Mouse (Mus musculus) liver, embryonic 11.5 days (tissue): Measurements from ENCODE around the gene Tmem270. TPM values are rescaled to one million over a fixed set of nuclear protein-coding genes. Genes with fewer than 3 reads are reported as not detected.

Experiments
- ATAC-seq: fragments of 200-750 bp; cut with Nextera tagmentation; replicated peaks from 2 replicates; pipeline ENCODE4 v1.8.0; 2017; ENCODE audit warnings: moderate number of reproducible peaks, mild to moderate bottlenecking, moderate TSS enrichment, moderate library complexity; ENCODE audit not compliant: low FRiP score
- DNase-seq: peaks from one replicate; pipeline ENCODE4 v3.0.0-alpha.2; 2017; ENCODE audit warnings: low spot score
- H3K27ac ChIP-seq: fragments of 300-500 bp; sonication (generic); 2 replicates; pipeline ENCODE4 v1.5.1; 2014; ENCODE audit warnings: mild to moderate bottlenecking, low read depth, low read length, control low read depth
- H3K27me3 ChIP-seq: fragments of 300-500 bp; sonication (generic); replicated peaks from 2 replicates; pipeline ENCODE4 v1.6.1; 2014; ENCODE audit warnings: low read length, mixed read lengths; ENCODE audit not compliant: control insufficient read depth, insufficient read depth
- H3K36me3 ChIP-seq: fragments of 300-500 bp; sonication (generic); 2 replicates; pipeline ENCODE4 v1.6.1; 2014; ENCODE audit warnings: mild to moderate bottlenecking, low read length, moderate library complexity, mixed read lengths; ENCODE audit not compliant: control insufficient read depth, insufficient read depth
- H3K4me1 ChIP-seq: fragments of 300-500 bp; sonication (generic); replicated peaks from 2 replicates; pipeline ENCODE4 v1.6.1; 2014; ENCODE audit warnings: low read length, mixed read lengths; ENCODE audit not compliant: control insufficient read depth, insufficient read depth
- H3K4me2 ChIP-seq: fragments of 300-500 bp; sonication (generic); 2 replicates; pipeline ENCODE4 v1.6.1; 2014; ENCODE audit warnings: mild to moderate bottlenecking, control low read depth, moderate library complexity
- H3K4me3 ChIP-seq: fragments of 300-500 bp; sonication (generic); 2 replicates; pipeline ENCODE4 v1.5.1; 2014; ENCODE audit warnings: low read depth, low read length, control low read depth
- H3K9ac ChIP-seq: fragments of 300-500 bp; sonication (generic); 2 replicates; pipeline ENCODE4 v1.6.1; 2014; ENCODE audit warnings: low read depth, low read length, control low read depth
- H3K9me3 ChIP-seq: fragments of 300-500 bp; sonication (generic); 2 replicates; pipeline ENCODE4 v1.6.1; 2016; ENCODE audit warnings: low read length, inconsistent platforms, mixed read lengths; ENCODE audit not compliant: control insufficient read depth
- WGBS: fragments of 180-500 bp; shearing (Covaris S2); extraction: QIAGEN DNeasy Blood & Tissue Kit; methylation state at CpG from one replicate; pipeline ENCODE4 v1.1.7; 2014; 5-methylcytosine and 5-hydroxymethylcytosine counted together
- polyA plus RNA-seq: library from polyadenylated mRNA; unstranded; fragments of >200 nt; fragmentation: Nextera tagmentation; extraction: Ambion mirVana; gene quantifications from 2 replicates; pipeline ENCODE4 v1.2.1, GENCODE M21; 2014

The Tmem270 gene
- polyA plus RNA-seq, 1 experiment from 2014 or later, result not detected

DNA sequence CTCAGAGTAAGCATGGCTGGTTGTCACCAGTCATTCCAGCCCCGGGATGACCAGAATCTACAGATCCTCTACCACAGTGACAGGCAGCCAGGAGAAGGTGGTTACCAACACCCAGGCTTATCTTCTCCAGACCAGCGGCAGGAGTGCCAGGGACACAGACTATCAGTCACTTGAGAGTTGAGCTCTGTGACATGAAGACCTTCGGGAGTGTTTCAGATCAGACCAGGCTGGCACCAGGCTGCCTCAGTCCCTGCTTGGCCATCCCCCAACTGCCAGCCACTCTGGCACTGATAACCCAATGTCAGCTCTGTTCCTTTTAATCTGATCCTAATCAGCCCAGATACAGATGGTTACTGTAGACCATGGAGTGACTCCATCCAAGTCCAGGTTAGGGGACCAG, 12.6 kb upstream of the Tmem270 start:
- WGBS, result 34% methylated on average over 3 of the region's 3 CpGs
- Histone ChIP-seq H3K27me3 (no peaks in the 10 kb centered on the region), H3K9me3 (no peaks in the 10 kb centered on the region), H3K4me2 (peak overlapping the region; percentile 47), H3K4me1 (peaks cover 35% of the 10 kb centered on the region), H3K36me3 (no peaks in the 10 kb centered on the region), H3K9ac (no peak overlapping the region), H3K27ac (peak overlapping the region; percentile 88), H3K4me3 (no peak overlapping the region)
- DNase-seq (peak; percentile 48), ATAC-seq (peak; percentile 87)

DNA sequence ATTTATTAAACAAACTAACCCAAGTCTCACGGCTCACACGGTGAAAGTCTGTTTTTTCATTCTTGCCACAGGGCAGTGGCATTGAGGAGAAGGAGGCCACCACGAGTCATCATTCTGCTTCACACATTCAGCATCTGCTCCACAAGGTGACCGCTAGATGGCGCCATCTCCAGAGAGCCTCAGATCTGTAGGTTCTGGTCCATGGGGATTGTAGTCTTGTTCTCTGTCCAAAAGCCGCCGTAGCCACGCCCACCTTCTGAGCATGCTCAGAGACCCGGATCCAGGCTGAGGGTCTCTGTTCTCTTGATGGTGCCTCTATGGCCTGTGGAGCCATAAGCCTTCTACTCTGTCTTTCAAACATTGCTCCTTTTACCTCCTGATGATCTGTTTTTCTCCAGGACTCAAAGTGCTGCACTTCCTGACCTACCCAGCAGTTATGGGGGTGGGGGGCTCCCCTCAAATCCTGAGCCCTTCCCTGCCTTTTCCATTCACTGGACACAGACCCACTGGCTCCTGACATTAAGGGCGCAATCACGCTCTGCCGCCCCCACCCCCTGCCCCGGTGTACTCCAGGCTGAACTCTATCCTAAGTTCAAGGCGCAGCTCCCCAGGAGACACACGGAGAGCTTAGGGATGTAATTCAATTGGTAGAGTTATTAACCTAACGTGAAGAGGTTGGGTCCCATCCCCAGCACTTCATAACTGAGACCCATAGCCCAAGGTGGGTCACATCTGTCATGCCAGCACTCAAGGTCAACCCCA, 11.7 kb upstream of the Tmem270 start:
- H3K27me3 ChIP-seq, result no peaks in the 10 kb centered on the region
- peaks cover 35% of the 10 kb centered on the region for H3K4me1 ChIP-seq
- DNase-seq, result peak; percentile 68
- 48% methylated on average over 16 of the region's 16 CpGs for WGBS
- no peaks in the 10 kb centered on the region for H3K9me3 ChIP-seq
- 0 out of 2 replicates have a peak overlapping the region, but pooled peaks have one; percentile 26 for H3K9ac ChIP-seq
- H3K27ac ChIP-seq, result peak overlapping the region; percentile 88
- no peak overlapping the region for H3K4me3 ChIP-seq
- ATAC-seq, result 0 out of 2 replicates have a peak, but pooled peaks have one; percentile 4
- H3K4me2 ChIP-seq, result peak overlapping the region; percentile 47
- no peaks in the 10 kb centered on the region for H3K36me3 ChIP-seq

DNA sequence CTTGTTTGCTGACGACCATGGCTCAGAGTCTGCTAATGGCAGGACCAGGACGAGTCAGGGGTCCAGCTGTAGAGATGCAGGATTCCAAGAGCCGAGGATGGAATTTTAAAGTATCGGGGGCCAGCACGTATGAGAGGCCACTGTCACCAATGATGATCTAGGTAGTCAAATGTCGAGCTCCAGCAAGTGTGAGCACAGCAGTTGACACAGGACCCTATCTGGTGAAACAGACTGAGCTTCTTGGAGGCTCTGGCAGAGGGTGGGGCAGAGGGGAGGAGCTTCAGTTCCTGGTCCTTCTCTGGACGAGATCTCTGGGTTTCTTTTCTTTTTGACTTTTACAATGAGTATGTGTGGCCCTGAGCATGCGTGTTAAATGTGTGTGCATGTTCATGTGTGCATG, 8.8 kb upstream of the Tmem270 start, which contains the start of gene Cldn13:
Gene Cldn13 (minus strand): TSS at position 216 of the 400 bp plus-strand sequence.
- peak within 1 kb of the TSS; percentile 82 for H3K9ac ChIP-seq
- WGBS, result 53% methylated on average over 8 of the region's 8 CpGs

DNA sequence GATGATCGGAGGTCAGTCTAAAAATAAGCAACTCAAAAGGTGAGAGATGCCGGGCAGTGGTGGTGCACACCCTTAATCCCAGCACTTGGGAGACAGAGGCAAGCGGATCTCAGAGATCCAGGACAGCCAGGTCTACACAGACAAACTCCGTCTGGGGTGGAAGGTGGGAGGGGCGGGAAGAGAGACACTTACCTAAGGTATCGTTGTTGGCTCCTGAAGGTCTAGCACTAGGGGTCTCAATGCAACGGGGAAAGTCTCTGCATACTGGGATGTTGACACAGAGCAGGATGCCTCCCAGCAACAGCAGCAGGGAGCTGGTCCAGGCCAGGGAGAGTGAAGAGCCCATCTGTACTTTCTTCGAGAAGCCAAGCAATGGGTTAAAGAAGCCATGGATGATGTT, 8.0 kb upstream of the Tmem270 start:
- no peak for DNase-seq
- H3K4me1 ChIP-seq, result peaks cover 17% of the 10 kb centered on the region
- no peaks in the 10 kb centered on the region for H3K36me3 ChIP-seq

More for the DNA sequence above, 8.8 kb upstream of the Tmem270 start, which contains the start of gene Cldn13:
- no peak for DNase-seq
- H3K36me3 ChIP-seq, result no peaks in the 10 kb centered on the region
- H3K9me3 ChIP-seq, result no peaks in the 10 kb centered on the region
- peak; percentile 76 for ATAC-seq
- peak within 1 kb of the TSS; percentile 60 for H3K4me2 ChIP-seq
- H3K27me3 ChIP-seq, result no peaks in the 10 kb centered on the region
- H3K4me1 ChIP-seq, result peaks cover 25% of the 10 kb centered on the region
- peak within 1 kb of the TSS; percentile 97 for H3K27ac ChIP-seq
- peak within 1 kb of the TSS; percentile 64 for H3K4me3 ChIP-seq

DNA sequence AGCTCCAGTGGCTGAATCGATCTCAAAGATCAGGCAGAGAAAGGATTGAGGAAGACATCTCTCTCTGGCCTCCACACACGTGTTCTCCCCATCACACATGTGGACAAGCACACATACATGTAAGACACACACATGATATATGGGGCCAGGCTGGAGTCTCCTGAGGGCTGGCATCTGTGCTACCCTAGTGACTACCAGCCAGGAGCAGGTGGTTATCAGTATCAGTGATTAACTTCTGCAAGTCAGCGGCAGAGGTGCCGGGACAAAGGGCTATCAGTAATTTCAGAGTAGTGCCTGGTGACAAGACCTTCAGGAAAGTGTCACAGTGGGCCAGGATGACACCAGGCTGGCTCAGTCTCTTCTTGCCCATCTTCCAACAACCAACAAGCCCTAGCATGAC, 7.2 kb upstream of the Tmem270 start:
- H3K4me3 ChIP-seq, result peak overlapping the region; percentile 64
- peak overlapping the region; percentile 60 for H3K4me2 ChIP-seq
- WGBS, result 49% methylated on average over 4 of the region's 4 CpGs
- H3K36me3 ChIP-seq, result no peaks in the 10 kb centered on the region
- DNase-seq, result no peak
- peak; percentile 88 for ATAC-seq
- peak overlapping the region; percentile 97 for H3K27ac ChIP-seq
- H3K9me3 ChIP-seq, result no peaks in the 10 kb centered on the region
- H3K27me3 ChIP-seq, result no peaks in the 10 kb centered on the region
- H3K9ac ChIP-seq, result peak overlapping the region; percentile 82
- H3K4me1 ChIP-seq, result peaks cover 14% of the 10 kb centered on the region

More for the DNA sequence above, 8.0 kb upstream of the Tmem270 start:
- Histone ChIP-seq H3K4me2 (peak overlapping the region; percentile 60), H3K27ac (peak overlapping the region; percentile 97), H3K9me3 (no peaks in the 10 kb centered on the region), H3K9ac (peak overlapping the region; percentile 82), H3K4me3 (peak overlapping the region; percentile 64), H3K27me3 (no peaks in the 10 kb centered on the region)
- WGBS, result 61% methylated on average over 8 of the region's 8 CpGs
- no peak for ATAC-seq

DNA sequence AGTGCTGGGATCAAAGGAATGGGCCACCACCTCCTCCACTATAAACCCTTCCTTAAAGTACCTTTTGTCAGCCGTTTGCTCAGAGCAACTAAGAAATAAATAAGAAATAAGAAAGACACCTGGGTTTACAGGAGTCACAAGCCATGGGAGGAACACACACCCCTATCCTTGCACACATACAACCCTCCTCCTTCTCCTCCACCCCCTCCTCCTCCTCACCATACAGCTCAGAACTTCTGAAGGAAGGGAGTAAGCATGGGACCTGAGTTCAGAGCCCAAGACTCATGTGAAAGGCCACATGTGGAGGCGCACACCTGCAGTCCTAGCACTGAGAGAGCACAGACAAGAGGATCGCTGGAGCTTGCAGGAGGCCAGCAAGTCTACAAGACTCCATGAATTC, 6.8 kb upstream of the Tmem270 start:
- no peaks in the 10 kb centered on the region for H3K27me3 ChIP-seq
- 63% methylated on average over 3 of the region's 3 CpGs for WGBS
- peak overlapping the region; percentile 97 for H3K27ac ChIP-seq
- peak; percentile 40 for ATAC-seq
- no peaks in the 10 kb centered on the region for H3K36me3 ChIP-seq
- peak overlapping the region; percentile 60 for H3K4me2 ChIP-seq
- no peak for DNase-seq
- peaks cover 10% of the 10 kb centered on the region for H3K4me1 ChIP-seq
- H3K9ac ChIP-seq, result peak overlapping the region; percentile 82
- H3K9me3 ChIP-seq, result no peaks in the 10 kb centered on the region
- H3K4me3 ChIP-seq, result peak overlapping the region; percentile 64

DNA sequence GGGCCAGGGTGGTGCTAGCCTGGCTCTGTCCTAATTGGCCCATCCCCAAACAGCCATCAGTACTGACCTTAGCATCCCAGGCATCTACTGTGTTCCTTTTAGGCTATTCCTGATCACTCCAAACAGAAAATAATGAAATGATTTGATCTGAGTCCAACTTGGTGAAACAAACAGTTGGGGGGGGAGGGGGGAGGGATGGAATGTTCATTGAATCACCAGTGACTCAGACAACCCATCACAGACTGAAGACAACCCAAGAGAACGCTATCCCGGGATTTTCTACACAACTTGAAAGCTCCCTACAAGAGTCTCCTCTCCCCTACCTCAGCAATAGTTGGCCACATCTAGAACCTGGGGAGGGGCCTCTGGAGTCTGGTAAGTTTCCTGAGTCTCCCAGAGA, 5.4 kb upstream of the Tmem270 start:
- DNase-seq (no peak), ATAC-seq (no peak)
- Histone ChIP-seq H3K36me3 (no peaks in the 10 kb centered on the region), H3K27ac (no peak overlapping the region), H3K27me3 (no peaks in the 10 kb centered on the region), H3K9ac (no peak overlapping the region), H3K4me2 (no peak overlapping the region), H3K9me3 (no peaks in the 10 kb centered on the region), H3K4me1 (peaks cover 7% of the 10 kb centered on the region; the same call in 1 of the 2 replicates), H3K4me3 (no peak overlapping the region)
- 88% methylated on average over 2 of the region's 2 CpGs for WGBS

DNA sequence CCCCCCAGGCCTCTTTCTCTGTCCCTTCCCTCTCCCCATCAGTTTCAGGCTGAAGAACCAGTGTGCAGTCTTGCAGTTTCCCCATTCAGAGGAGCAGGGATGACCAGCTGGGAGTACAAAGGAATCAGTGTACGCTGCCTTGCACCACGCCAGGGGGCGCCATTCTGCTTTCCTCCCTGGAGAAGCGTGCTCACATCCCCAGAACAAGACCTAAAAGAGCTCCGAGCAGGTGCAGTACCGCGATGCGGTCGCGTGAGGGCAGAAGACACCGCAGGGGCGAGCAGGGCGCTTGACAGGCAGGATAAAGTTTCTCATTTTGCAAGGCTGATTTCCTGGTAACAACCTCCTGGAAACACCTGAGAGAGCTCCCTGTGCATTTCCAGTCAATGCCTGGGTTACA, 602 bp upstream of the Tmem270 start:
- Histone ChIP-seq H3K27me3 (no peaks in the 10 kb centered on the region), H3K9ac (no peak overlapping the region), H3K36me3 (no peaks in the 10 kb centered on the region), H3K4me3 (no peak overlapping the region), H3K9me3 (no peaks in the 10 kb centered on the region), H3K4me1 (no peaks in the 10 kb centered on the region), H3K27ac (no peak overlapping the region), H3K4me2 (no peak overlapping the region)
- WGBS, result 0% methylated on average over 13 of the region's 13 CpGs
- DNase-seq, result peak; percentile 93
- ATAC-seq, result peak; percentile 80

DNA sequence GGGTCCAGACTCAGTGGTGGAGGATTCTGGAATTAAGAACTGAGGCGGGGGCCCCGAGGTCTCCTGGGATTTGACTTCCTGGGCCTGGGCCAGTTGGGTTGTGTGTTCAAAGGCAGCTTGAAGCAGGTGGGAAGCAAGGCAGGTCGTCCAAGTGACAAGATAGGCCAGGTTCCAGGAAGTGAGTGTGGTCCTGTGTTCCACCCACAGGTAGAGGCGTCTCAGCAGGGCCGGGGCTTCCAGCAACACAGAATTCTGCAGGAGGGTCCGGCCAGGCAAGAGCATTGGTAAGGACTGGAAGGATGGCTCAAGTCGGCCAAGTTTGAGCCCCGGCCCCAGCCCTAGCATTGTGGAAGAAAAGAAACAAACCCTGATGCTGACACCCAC, 4.9 kb downstream of the Tmem270 start:
- no peak overlapping the region for H3K4me2 ChIP-seq
- no peak overlapping the region for H3K27ac ChIP-seq
- 71% methylated on average over 8 of the region's 8 CpGs for WGBS
- H3K4me1 ChIP-seq, result no peaks in the 10 kb centered on the region
- H3K4me3 ChIP-seq, result no peak overlapping the region
- no peaks in the 10 kb centered on the region for H3K36me3 ChIP-seq
- H3K9ac ChIP-seq, result no peak overlapping the region
- H3K9me3 ChIP-seq, result no peaks in the 10 kb centered on the region
- DNase-seq (no peak), ATAC-seq (no peak)
- H3K27me3 ChIP-seq, result no peaks in the 10 kb centered on the region; the same call in 1 of the 2 replicates
